In the genomic region with DNA sequence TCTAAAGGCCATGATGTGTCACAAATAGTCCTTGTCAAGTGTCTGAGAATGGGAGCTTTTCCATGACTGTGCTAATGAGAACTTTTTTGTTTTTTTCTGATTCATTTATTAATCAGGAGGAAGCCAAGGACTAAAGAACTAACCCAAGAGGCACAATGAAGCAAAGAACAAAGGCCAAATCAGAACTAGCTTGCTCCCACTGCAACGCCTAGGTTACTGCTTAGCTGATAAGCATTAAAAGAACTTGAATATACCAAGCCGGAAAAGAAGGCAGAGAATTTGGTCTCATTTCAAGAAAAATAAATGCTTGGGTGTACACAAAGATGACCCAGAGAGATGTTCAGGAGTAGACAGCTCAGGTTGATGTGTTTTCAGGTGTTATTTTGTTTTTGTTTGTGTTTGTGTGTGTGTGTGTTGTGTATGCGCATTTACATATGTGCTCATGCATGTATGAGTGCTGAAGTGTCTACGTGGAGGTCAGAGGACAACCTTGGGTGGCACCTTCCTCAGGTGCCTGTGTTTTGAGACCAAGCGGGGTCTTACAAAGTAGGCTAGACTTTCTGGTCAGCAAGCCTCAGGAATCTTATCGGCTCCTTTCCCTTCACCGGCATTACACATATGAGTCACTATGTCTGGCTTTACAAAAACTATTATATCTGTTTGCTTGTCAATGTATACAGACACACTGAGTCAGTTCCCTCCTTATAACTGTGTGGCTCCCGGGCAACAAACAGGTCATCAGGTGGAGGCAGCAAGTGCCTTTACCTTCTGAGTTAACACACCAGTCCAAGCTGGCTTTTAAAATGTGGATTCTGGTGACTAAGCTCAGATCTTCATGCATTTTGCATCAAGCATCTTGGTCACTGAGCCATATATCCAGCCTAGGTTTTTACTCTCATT, we compare ENCODE assay signal across 18 mouse cellular contexts.
"Had no signal": no experiment of that assay in that cellular context is flagged by ENCODE, and none has a peak within 500 bp of the region (broad histone marks: within the 10 kb centered on the region; RNA-seq: fewer than 3 reads in every experiment).

No protein-coding gene starts in this region.

- DNase-seq: lung, adult 18-20 months; lung, embryonic 14.5 days; lung, postnatal 10 days; lung, postnatal 4 days; midbrain, embryonic 14.5 days; retina, postnatal 1 day; right cerebral cortex, adult 18-20 months; right cerebral cortex, postnatal 25 days; right cerebral cortex, postnatal 4 days; spleen, adult 18-20 months; thymus, adult 18-20 months; thymus, postnatal 14 days; thymus, postnatal 36 days had no signal

- H3K27me3 ChIP-seq: neural tube, embryonic 15.5 days had no signal

- H3K4me2 ChIP-seq: lung, embryonic 14.5 days; neural tube, embryonic 13.5 days; neural tube, embryonic 15.5 days had no signal

- H3K27ac ChIP-seq: midbrain, embryonic 10.5 days; neural tube, embryonic 13.5 days; neural tube, embryonic 15.5 days had no signal

- H3K9me3 ChIP-seq: midbrain, embryonic 10.5 days; neural tube, embryonic 13.5 days; neural tube, embryonic 15.5 days had no signal

- H3K36me3 ChIP-seq: midbrain, embryonic 10.5 days; neural tube, embryonic 13.5 days; neural tube, embryonic 15.5 days had no signal

- H3K4me3 ChIP-seq: midbrain, embryonic 10.5 days; myocyte; neural tube, embryonic 13.5 days; neural tube, embryonic 15.5 days had no signal

- ATAC-seq: midbrain, embryonic 16.5 days had no signal

- H3K9ac ChIP-seq: lung, embryonic 14.5 days; neural tube, embryonic 13.5 days; neural tube, embryonic 15.5 days had no signal
